Mouse (Mus musculus) cortical plate, adult 2 months (tissue): ENCODE data around the gene Pcdh9.

Experiments used
- CTCF ChIP-seq: fragments of 200-500 bp; IDR thresholded peaks from 2 replicates; pipeline ENCODE4 v1.5.1; 2011; ENCODE audit warnings: mild to moderate bottlenecking, control low read depth, low read length; ENCODE audit not compliant: insufficient read depth; ENCODE audit errors: extremely low read depth
- POLR2A ChIP-seq: fragments of 200-500 bp; IDR thresholded peaks from 2 replicates; pipeline ENCODE4 v1.6.1; 2011; ENCODE audit warnings: mild to moderate bottlenecking, low read length, control low read depth; ENCODE audit not compliant: insufficient read depth; ENCODE audit errors: extremely low read depth

- TF ChIP-seq CTCF (no peak), POLR2A (no peak)
These were observed 516.3 kb downstream of the Pcdh9 start for GRCm38 (mm10) chr14:93374181-93374580.
